9 mouse cellular contexts compared by ENCODE assay signal in genomic region chr4:48342705-48343104, GRCm38 (mm10).
"Had no signal": no experiment of that assay in that cellular context is flagged by ENCODE, and none has a peak within 500 bp of the region (broad histone marks: within the 10 kb centered on the region; RNA-seq: fewer than 3 reads in every experiment).

No protein-coding gene starts in this region.

- ATAC-seq: midbrain, embryonic 13.5 days; midbrain, embryonic 15.5 days had no signal

- DNase-seq: lung, adult 18-20 months; lung, embryonic 14.5 days; lung, postnatal 10 days; lung, postnatal 4 days; thymus, adult 18-20 months; thymus, postnatal 14 days; thymus, postnatal 36 days had no signal
